Mouse (Mus musculus) gastrocnemius, postnatal 14 days (tissue): ENCODE measurements around the gene Ciapin1. TPM values are rescaled to one million over a fixed set of nuclear protein-coding genes. Genes with fewer than 3 reads are reported as not detected.

Source experiments
- DNase-seq: peaks from one replicate; pipeline ENCODE4 v3.0.0; 2021; ENCODE audit warnings: mixed read lengths
- intact Hi-C: fragments of 180-260 bp; cut with DNase I; formaldehyde crosslinking; loops from one replicate; pipeline ENCODE4 v1.15.1; 2025; ENCODE audit warnings: low total_unique reads
- total RNA-seq, 2 experiments: library from RNA; stranded (reverse); gene quantifications; 2 replicates each; pipeline ENCODE4 v1.2.3; 2021

Ciapin1 gene
- total RNA-seq, 2 experiments from 2014 or later = 32.0 to 33.5 TPM

DNA sequence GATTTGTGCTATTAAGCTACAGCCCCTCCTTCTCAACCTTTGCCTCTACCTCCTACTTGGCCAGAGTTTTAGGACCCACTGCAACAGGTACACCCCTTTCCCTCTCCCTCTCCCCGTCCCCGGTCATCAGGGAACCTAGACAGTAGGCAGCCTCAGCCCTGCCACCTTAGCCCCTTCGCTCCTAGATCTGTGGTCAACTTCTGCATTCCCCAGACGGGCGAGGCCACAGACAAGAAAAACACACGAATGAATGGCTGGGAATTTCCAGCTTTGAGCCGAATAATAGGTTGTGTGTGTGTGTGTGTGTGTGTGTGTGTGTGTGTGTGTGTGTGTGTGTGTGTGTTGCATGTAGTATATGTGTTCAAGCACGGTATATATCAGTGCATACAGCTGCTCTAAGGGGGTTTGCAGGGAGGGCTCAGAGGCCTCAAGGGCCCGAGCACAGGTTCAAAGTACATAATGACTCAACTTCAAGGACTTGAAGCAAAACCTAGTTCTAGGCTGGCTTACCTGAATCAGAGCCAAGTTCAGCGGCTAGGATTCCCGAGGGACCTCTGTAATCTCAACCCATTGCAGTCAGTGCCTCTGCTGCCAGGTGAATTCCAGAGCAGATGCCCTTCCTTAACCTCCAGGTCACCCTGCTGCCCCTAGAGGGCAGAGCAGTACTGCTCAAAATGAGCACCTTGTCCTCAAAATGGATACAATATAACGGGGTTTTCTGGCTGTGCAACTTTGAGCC lies 52.7 kb downstream of the Ciapin1 start:
- DNase-seq = peak; percentile 17
- intact Hi-C loops = no loop called here

DNA sequence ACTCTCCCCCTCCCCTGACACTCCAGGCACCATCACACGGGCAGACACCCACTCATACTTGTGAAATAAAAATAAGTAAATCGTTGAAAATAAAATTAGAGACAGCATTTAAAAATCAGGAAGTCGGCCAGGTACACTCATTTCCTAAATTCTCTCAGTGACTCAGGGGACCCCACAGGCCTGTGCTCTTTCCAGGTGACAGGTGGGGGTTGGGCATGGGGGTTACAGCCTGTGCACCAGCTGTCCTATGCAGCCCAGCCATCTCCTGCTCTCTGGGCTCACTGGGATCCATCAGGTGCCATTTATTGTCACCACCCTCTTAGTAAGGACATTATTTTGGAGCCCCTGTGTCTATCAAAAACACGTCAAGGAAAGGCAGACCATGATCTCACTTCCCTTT lies 54.3 kb downstream of the Ciapin1 start:
- intact Hi-C loops = no loop called here
- no peak for DNase-seq

DNA sequence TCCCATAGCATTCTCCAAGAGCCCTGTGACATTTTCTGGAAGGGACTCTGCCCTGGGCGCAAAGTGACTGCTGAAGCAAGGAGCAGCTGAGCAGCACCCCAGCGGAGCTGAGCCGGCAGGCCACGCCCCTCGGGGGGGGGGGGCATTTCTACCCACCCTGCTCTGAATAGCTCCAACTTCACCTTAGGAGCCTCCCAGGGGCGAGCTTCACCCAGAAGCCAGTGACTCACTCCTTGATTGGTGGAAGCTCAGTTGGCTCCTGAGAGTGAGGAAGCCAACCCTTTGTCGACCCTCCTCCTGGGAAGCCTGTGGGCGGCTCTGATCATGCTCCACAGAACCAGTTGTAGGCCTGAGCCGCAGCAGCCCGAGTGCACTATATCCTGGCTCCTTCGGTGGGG lies 56.3 kb downstream of the Ciapin1 start:
- peak; percentile 20 for DNase-seq
- intact Hi-C loops = no loop called here

DNA sequence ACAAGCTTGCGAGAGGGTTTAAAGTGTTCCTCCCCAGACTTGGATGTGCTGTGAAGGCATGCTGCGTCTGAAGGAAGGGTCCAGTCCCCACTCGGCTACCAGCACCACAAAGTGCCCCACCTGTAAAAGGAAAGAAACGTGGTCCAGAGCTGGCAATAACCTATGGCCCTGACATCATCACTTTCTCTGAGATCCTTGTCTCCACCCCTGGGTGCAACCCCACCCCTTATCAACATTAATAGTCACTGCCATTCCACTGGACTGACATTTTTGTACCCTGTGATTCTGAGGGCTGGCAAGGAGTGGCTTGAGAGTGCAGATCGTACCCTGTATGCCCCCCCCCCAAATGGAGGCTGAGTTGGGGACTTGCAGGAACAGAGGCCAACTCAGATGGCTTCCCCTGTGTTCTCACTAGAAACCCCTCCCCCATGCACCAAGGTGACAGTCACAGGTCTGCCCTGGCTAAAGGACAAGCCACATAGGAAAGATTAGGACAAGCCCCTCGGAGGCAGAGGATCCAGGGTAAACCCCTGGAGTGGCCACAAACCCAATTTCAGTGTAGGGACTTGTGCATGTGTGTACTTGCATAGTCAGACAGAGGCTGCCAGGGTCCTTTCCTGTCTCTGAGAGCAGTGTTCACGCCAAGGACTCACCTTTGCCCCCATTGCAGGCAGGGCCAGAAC lies 56.9 kb downstream of the Ciapin1 start:
- intact Hi-C loops = no loop called here

DNA sequence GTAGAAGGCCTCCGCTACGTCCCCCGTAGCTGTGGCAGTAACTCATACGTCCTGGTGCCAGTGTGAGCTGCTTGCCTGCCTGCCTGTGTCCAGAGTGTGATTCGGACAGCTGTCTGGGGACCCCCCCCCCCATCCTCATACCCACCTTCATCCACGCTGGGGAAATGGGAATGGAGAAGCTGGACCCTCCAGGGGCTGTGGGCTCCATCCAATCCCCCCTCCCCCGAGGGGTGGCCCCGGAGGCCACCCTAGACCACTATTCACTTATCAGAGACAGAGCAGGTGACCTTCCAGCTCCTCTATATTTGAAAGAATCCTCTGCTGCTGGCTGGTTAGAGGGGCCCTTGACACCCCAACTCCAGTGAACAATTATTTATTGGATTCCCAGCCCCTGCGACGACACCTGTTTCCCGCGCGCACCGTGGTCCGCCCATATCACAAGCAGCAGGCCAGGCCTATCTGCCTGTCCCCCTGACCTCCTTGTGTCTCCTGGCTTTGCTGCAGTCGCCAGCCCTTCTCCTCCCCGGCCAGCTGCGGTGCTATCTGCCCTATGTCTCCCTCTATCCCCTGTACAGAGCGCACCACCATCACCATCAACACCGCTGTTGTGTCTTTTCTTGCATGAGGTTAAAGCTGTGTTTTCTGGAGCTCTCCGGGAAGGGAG lies 57.5 kb downstream of the Ciapin1 start:
- DNase-seq = no peak
- intact Hi-C loops = no loop called here

More for the DNA sequence above, 56.9 kb downstream of the Ciapin1 start:
- no peak for DNase-seq

DNA sequence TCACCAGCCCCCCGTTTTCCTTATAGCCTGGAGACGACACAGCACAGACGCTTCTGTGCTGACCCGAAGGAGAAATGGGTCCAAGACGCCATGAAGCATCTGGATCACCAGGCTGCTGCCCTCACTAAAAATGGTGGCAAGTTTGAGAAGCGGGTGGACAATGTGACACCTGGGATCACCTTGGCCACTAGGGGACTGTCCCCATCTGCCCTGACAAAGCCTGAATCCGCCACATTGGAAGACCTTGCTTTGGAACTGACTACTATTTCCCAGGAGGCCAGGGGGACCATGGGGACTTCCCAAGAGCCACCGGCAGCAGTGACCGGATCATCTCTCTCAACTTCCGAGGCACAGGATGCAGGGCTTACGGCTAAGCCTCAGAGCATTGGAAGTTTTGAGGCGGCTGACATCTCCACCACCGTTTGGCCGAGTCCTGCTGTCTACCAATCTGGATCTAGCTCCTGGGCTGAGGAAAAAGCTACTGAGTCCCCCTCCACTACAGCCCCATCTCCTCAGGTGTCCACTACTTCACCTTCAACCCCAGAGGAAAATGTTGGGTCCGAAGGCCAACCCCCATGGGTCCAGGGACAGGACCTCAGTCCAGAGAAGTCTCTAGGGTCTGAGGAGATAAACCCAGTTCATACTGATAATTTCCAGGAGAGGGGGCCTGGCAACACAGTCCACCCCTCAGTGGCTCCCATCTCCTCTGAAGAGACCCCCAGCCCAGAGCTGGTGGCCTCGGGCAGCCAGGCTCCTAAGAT lies 58.4 kb downstream of the Ciapin1 start:
- no peak for DNase-seq
- intact Hi-C loops = no loop called here

DNA sequence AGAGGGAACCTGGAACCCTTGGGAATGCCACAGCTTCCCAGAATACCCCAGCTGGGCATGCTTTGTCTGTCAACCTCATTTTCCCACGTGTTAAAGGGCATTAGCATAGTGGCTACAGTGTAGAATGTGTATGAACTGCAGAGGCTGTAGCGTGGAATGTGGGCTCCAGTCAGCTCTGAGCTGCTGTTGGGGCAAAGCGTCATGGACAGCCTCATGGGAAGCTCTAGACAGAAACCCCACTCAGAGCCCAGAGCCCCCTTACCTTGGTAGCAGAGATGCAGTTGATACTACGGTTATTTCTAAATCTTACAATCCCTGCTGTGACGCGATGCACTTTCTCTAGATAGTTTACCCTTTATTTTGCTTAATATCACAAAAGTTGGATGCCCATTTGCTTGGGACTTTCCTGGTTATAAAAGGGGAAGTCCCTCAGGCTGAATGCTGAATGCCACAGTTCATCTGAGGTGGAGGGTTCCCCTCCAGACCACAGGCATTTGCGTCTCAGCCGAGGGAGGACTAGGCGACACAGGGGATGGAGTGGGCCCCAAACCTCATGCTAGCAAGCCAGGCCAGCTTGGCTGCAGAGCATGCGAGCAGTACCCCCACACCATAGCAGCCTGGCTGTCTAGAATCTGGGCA lies 59.1 kb downstream of the Ciapin1 start:
- intact Hi-C loops = no loop called here
- no peak for DNase-seq

DNA sequence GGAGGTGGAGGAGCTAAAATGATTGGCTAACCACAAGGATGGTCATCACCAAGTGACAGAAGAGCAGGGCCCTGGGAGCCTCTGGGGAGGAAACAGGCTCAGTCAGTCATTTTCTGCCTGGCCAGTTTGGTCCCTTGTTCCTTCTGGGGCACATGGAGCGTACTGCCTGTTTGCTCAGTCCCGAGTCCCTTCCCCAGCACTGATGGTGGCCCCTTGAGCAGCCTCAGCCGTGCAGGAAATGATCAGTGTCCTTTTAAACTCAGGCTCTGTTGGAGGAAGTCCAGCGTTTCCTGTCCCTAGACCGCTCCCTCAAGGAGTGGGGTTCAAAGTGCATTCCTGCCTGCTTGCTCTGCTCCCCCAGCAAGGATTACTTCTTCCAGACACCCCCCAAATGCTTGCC lies 59.7 kb downstream of the Ciapin1 start:
- DNase-seq = peak; percentile 21
- intact Hi-C loops = no loop called here

DNA sequence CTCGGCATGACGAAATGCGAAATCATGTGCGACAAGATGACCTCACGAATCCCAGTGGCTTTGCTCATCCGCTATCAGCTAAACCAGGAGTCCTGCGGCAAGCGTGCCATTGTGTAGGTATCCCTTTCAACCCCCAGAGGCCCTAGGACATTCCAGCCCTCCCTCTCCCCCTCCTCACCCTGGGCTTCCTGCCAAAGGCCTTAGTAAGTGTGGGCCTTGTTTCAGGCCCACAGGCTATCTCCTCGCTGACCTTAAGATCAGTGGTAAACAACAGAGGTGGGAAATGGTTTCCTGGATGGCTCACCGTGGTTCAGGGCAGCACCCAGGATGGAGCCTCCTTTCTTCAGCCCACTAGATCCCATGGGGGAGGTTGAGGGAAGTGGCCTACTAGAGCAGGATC lies 60.1 kb downstream of the Ciapin1 start:
- no peak for DNase-seq
- intact Hi-C loops = no loop called here

DNA sequence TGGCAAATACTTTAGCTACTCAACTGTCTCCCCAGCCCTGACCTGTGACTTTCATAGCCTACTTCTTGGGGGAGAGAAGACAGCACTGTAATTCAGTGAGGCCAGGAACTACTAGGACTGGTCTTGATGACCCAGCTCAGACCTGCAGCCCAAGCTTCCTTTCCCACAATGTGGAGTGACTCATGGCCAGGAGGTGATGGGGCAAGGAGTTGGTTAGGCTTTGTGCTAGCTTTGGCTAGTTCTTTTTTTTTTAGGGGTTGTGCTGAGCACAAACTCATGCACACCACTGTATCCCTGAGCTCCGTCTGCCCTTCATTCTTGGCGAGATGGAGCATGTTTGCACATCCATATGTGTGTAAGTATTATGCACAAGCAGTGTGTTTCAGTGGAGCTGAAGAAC lies 61.8 kb downstream of the Ciapin1 start:
- intact Hi-C loops = no loop called here
- DNase-seq = no peak

DNA sequence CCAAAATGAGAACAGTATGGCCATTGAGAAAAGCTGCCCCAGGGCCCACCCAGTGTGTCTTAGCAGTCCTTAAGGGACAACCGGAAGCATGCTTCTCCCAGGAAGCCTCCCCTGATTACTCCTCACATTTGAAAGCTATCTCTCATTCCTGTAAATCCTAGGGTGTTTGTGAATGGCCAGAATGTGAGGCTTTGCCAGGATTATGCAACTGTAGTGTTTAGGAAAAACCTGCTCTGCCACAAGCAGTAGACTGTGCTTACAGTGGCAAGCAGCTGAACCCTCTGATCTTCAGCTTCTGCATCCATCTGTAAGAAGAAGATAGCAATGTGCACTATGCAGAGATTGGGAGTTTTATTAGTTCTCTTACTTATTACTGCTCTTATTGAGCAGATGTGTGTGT lies 63.6 kb downstream of the Ciapin1 start:
- intact Hi-C loops = no loop called here
- DNase-seq = no peak

DNA sequence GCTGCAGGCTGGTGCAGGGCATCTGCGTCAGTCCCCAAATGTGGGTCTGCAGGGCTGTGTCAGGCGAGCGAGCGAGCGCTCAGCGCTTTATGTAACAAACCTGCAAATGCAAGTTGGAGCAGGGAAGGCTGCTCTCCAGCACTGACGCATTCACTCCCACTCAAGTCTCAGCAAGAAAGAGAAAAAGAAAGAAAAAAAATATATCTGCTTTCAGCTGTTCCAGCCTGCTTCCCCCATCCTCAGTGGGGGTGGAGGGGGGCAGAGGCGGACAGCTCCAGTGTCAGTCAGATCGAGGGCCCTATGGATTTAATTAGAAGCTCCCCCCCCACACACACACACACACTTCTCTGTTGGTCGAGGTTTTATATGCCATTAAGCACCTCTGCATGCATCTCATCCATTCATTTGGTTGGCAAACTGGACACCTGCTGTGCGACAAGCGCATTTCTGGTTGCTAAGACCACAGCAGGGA lies 64.4 kb downstream of the Ciapin1 start:
- intact Hi-C loops = no loop called here
- DNase-seq = no peak

DNA sequence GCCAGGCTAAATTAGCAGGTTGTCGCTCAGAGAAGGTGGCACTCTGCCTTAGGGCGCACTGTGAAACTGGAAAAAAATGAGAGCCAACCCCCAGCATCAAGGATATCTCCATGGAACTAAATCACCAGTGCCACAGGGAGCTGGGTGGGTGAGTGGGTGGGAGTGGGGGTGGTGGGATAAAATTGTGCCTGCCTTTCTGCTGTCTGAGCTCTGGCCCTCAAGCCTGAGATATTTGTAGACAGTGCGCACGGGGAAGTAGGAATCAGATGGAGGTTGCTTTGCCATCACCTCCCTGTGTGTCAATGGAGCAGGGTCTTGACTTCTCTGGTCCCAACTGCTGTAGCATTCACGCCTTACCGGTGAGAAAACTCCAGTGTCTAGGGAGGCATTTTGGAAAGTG lies 65.1 kb downstream of the Ciapin1 start:
- no peak for DNase-seq
- intact Hi-C loops = no loop called here

DNA sequence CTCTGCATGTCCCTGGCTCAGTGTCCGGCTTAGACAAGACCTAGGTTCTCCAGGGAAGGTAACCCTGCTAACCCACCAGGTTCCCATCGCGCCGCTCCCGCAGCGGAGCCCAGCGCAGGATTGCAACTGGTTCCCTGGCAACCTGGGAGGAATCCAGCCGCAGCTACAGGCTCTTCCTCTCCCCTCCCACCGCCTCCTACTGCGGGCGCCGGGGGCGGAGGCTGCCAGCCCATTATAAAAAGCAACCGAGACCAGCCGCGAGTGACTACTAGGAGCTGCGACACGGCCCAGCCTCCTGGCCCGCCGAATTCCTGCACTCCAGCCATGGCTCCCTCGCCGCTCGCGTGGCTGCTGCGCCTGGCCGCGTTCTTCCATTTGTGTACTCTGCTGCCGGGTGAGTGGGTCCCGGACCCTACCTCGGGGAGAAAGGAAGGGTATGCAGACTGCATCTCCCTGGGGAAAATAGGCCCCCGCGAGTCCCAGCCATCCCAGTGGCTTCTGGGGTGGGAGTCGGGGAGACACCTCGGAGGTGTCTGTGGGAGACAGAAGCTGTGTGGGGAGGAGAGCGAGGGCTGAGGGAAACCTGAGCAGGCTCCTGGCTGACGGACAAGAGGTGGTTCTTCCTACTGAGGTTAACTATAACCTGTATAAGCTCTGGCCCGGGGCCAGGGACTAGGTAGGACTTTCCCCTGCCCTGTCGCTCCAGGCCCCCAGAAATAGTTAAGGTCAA lies 66.1 kb downstream of the Ciapin1 start, which contains the start of gene Cx3cl1:
Gene Cx3cl1, plus strand, starts transcription at position 69 of the 730 bp plus-strand sequence.
- peak; percentile 65 for DNase-seq
- intact Hi-C loops = no loop called here

DNA sequence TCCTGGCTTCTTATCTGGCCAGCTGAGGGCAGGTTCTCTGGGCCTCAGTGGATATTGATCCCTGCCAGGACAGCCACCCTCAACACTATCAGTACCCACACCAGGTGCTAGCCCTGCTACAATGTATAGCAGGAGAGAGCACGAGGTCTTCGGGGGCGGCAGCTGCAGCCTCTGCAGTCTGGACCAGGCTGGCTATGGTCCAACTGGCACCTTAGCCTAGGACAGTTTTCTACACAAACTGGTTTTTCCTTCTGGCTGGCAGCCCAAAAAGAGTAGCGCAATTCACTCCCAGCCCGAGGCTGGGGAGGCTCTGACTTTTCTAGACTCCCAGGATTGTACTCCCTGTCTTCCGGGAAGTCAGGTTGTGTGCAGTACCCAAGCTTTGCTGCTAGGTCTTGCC lies 67.2 kb downstream of the Ciapin1 start:
- intact Hi-C loops = no loop called here
- no peak for DNase-seq
